Mouse (Mus musculus): ENCODE data around the gene Ctdnep1. TPM values are rescaled to one million over a fixed set of nuclear protein-coding genes. Genes with fewer than 3 reads are reported as not detected.

Gene Ctdnep1
- total RNA-seq, 2 experiments from 2014 or later = 113 to 116 TPM

GRCm38 (mm10) chr11:70029829-70030550 lies 49.0 kb downstream of the Ctdnep1 start:
- DNase-seq = no peak

GRCm38 (mm10) chr11:70030651-70031320 lies 49.8 kb downstream of the Ctdnep1 start:
- DNase-seq = no peak

GRCm38 (mm10) chr11:70031321-70031670 lies 50.3 kb downstream of the Ctdnep1 start:
- no peak for DNase-seq

- DNase-seq = no peak
Measured at GRCm38 (mm10) chr11:70038174-70038573, 57.2 kb downstream of the Ctdnep1 start.

GRCm38 (mm10) chr11:70039631-70040030 lies 58.7 kb downstream of the Ctdnep1 start:
- no peak for DNase-seq

- no peak for DNase-seq
Measured at GRCm38 (mm10) chr11:70040184-70040583, 59.2 kb downstream of the Ctdnep1 start.

Small RNAs within 50 kb of the gene (microRNA-seq; reads per million reads assigned to microRNA genes)
- 0 to 0.42 reads per million in 2 experiments for gene Gm44349
- 7,636 to 12,018 reads per million in 2 experiments for gene Mir324

Other genes with a start within 250 kb of the Ctdnep1 start
- gene Polr2a, start 222.5 kb upstream of the Ctdnep1 start, total RNA-seq (2021) = 10 to 100 TPM; 61.2 to 61.3 TPM
- gene Slc35g3, start 219.2 kb upstream of the Ctdnep1 start, total RNA-seq (2021) = not detected
- 100 to 1,000 TPM; 116 to 126 TPM for gene Zbtb4, start 215.2 kb upstream of the Ctdnep1 start, total RNA-seq (2021)
- gene Chrnb1, start 185.2 kb upstream of the Ctdnep1 start, total RNA-seq (2021) = 1 to 10 TPM in 1 of 2 experiments, under 1 TPM in 1; 0.72 to 1.3 TPM
- 10 to 100 TPM; 29.2 to 31.6 TPM for gene Fgf11, start 179.3 kb upstream of the Ctdnep1 start, total RNA-seq (2021)
- gene Tmem102, start 175.5 kb upstream of the Ctdnep1 start, total RNA-seq (2021) = under 1 TPM in 1 of 2 experiments, not detected in 1; 0.17 TPM
- not detected for gene Gm39566, start 165.9 kb upstream of the Ctdnep1 start, total RNA-seq (2021)
- not detected for gene Spem2, start 162.7 kb upstream of the Ctdnep1 start, total RNA-seq (2021)
- gene Spem1, start 159.0 kb upstream of the Ctdnep1 start, total RNA-seq (2021) = under 1 TPM; 0.57 to 0.63 TPM
- gene Nlgn2, start 143.4 kb upstream of the Ctdnep1 start, total RNA-seq (2021) = 100 to 1,000 TPM; 192 to 206 TPM
- 100 to 1,000 TPM; 109 to 128 TPM for gene Tmem256, start 142.6 kb upstream of the Ctdnep1 start, total RNA-seq (2021)
- gene Plscr3, start 134.8 kb upstream of the Ctdnep1 start, total RNA-seq (2021) = 10 to 100 TPM; 16.3 to 16.6 TPM
- under 1 TPM in 1 of 2 experiments, not detected in 1; 0.18 TPM for gene Tnk1, start 122.4 kb upstream of the Ctdnep1 start, total RNA-seq (2021)
- not detected for gene Tmem95, start 103.1 kb upstream of the Ctdnep1 start, total RNA-seq (2021)
- 1 to 10 TPM; 1.1 TPM for gene Kctd11, start 99.8 kb upstream of the Ctdnep1 start, total RNA-seq (2021)
- not detected for gene Acap1, start 85.6 kb upstream of the Ctdnep1 start, total RNA-seq (2021)
- under 1 TPM; 0.46 to 0.95 TPM for gene 2810408A11Rik, start 80.2 kb upstream of the Ctdnep1 start, total RNA-seq (2021)
- gene Neurl4, start 80.1 kb upstream of the Ctdnep1 start, total RNA-seq (2021) = 100 to 1,000 TPM; 117 to 118 TPM
- 10 to 100 TPM; 31.9 to 38.2 TPM for gene Gps2, start 67.3 kb upstream of the Ctdnep1 start, total RNA-seq (2021)
- 100 to 1,000 TPM; 416 to 445 TPM for gene Eif5a, start 59.2 kb upstream of the Ctdnep1 start, total RNA-seq (2021)
- 10 to 100 TPM; 10.9 to 11.1 TPM for gene Ybx2, start 45.4 kb upstream of the Ctdnep1 start, total RNA-seq (2021)
- gene Slc2a4, start 33.0 kb upstream of the Ctdnep1 start, total RNA-seq (2021) = 1 to 10 TPM; 1.8 TPM
- gene Cldn7, start 16.4 kb upstream of the Ctdnep1 start, total RNA-seq (2021) = not detected
- gene Elp5, start 1.4 kb downstream of the Ctdnep1 start, total RNA-seq (2021) = 10 to 100 TPM; 77.5 to 78.4 TPM
- 100 to 1,000 TPM; 232 to 236 TPM for gene Gabarap, start 10.0 kb downstream of the Ctdnep1 start, total RNA-seq (2021)
- 10 to 100 TPM; 45.4 to 47.4 TPM for gene Phf23, start 14.6 kb downstream of the Ctdnep1 start, total RNA-seq (2021)
- gene Dvl2, start 19.4 kb downstream of the Ctdnep1 start, total RNA-seq (2021) = 10 to 100 TPM; 36.8 to 41.7 TPM
- 10 to 100 TPM; 54.9 to 58.6 TPM for gene Acadvl, start 34.3 kb downstream of the Ctdnep1 start, total RNA-seq (2021)
- 100 to 1,000 TPM; 888 to 914 TPM for gene Dlg4, start 35.8 kb downstream of the Ctdnep1 start, total RNA-seq (2021)
- gene Asgr1, start 72.9 kb downstream of the Ctdnep1 start, total RNA-seq (2021) = 1 to 10 TPM in 1 of 2 experiments, not detected in 1; 1.2 TPM
- not detected for gene Asgr2, start 111.5 kb downstream of the Ctdnep1 start, total RNA-seq (2021)
- under 1 TPM; 0.45 to 0.68 TPM for gene Mgl2, start 149.2 kb downstream of the Ctdnep1 start, total RNA-seq (2021)
- 1 to 10 TPM in 1 of 2 experiments, under 1 TPM in 1; 1.00 to 1.8 TPM for gene Clec10a, start 175.0 kb downstream of the Ctdnep1 start, total RNA-seq (2021)
- gene Slc16a11, start 231.6 kb downstream of the Ctdnep1 start, total RNA-seq (2021) = 10 to 100 TPM; 30.5 to 34.6 TPM
- 1 to 10 TPM; 6.9 to 9.4 TPM for gene Slc16a13, start 239.9 kb downstream of the Ctdnep1 start, total RNA-seq (2021)
- 1 to 10 TPM; 1.1 to 1.3 TPM for gene Bcl6b, start 248.6 kb downstream of the Ctdnep1 start, total RNA-seq (2021)

All from layer of hippocampus, postnatal 36 days (tissue).